Mouse (Mus musculus) urinary bladder, postnatal 4 days (tissue): ENCODE data around the gene Spc24.

ENCODE experiments used
- DNase-seq, 2 experiments: peaks; one replicate each; pipeline ENCODE4 v3.0.0; 2021 to 2022; ENCODE audit warnings: low spot score in 2 of 2

The Spc24 gene

DNA sequence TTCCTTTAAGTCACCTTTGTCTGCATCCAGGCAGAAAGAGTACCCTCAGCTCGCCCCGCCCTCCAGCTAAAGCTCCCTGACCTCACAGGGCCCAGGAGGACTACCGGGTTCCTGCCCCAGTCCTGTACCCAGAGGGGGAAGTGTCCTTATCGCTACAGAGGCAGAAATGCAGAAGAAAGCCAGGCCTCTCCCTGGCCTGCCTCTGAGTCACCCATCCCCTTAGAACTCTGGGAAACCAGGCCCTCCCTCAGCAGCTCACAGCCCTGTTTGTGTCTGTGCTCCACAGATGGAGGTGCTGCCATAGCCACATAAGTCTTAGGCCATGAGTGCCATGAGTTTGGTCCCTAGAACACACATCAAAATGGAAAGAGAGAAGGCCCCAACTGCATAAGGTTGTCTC lies 44.8 kb downstream of the Spc24 start:
- peak in 1 of 2 experiments; percentile 33 for DNase-seq

DNA sequence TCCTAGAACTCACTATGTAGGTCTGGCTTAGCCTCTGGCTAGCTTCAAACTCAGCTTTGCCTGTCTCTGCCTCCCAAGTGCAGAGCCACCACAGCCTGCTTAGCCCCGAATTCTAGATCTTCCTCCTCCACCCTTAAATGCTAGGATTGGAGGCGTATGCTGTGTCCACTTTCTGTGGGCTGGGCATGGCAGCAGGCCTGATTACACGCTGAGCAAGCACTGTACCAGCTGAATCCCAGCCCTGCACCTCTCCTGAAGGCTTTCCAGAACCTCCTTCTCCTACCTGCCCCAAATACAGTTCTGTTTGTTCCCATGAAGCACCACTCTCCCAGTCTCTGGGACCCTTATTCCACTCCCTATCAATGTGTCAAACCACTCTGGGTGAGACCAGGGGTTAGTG lies 50.8 kb downstream of the Spc24 start:
- DNase-seq = no peak

DNA sequence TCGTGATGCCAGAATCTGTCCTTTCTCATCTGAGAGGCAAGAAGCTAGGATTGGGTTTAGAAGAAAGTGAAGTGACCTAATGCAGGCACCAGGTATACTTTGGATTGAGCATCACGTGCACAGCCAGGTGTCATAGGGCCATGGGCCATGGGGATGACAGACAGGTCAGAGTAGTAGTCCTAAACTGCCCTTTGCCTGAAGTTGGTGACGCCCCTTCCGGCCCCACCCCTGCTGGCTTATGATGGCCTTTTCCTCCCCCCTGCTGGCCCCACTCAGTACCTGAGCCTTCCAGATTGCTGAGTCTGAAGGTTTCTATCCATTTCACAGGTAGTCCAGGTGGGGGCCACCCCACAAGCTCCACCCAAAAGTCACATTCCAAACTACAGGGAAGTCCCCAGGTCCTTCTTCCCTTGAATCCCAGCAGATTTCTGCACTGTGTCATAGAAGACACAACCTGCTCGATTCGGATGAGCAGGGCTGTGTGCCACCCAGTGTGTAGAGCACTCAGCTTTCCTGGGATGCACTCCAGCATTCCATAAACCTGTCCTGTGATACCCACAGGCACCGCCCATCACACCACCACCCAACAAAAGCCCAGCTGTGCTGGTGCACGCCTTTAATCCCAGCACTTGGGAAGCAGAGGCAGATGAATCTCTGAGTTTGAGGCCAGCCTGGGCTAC lies 53.4 kb downstream of the Spc24 start:
- no peak for DNase-seq

DNA sequence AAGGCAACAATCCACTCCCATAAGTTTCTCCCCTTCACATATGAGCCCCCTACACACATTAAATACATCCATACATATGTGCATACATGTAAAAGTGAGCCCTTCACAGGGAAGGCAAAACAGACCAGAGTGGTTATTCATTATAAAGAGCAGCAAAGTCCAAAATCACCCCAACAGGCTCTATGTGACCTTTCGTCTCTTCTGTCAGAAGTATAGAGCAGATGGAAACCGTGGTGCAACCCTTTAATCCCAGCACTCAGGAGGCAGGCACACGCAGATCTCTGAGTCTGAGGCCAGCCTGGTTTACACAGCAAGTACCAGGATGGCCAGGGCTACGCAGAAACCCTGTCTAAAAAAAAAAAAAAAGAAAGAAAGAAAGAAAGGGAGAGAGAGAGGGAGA lies 54.0 kb downstream of the Spc24 start:
- DNase-seq = no peak
